Mouse (Mus musculus): ENCODE data around the gene B3gnt3.

- TF ChIP-seq CTCF (IDR thresholded peaks at IDR 0.05), result no peak
- TF ChIP-seq EP300 (IDR thresholded peaks at IDR 0.05; ENCODE audit: insufficient read depth, low read depth, low read length), result no peak
Observed at GRCm38 (mm10) chr8:71723047-71723551, 21.5 kb upstream of the B3gnt3 start.

Measured in heart, adult 2 months (tissue).